Mouse (Mus musculus) stomach, embryonic 15.5 days (tissue): ENCODE measurements around the gene Emp3. TPM values are rescaled to one million over a fixed set of nuclear protein-coding genes. Genes with fewer than 3 reads are reported as not detected.

Experiments
- ATAC-seq: fragments of 200-750 bp; cut with Nextera tagmentation; 2 replicates; pipeline ENCODE4 v1.8.0; 2017; ENCODE audit warnings: low read depth, moderate number of reproducible peaks, moderate TSS enrichment; ENCODE audit not compliant: insufficient read depth, low FRiP score
- H3K27ac ChIP-seq: fragments of 300-500 bp; sonication (generic); 2 replicates; pipeline ENCODE4 v1.5.1; 2015; ENCODE audit warnings: mild to moderate bottlenecking, inconsistent platforms
- H3K27me3 ChIP-seq: fragments of 300-500 bp; sonication (generic); replicated peaks from 2 replicates; pipeline ENCODE4 v1.6.1; 2015; ENCODE audit warnings: inconsistent platforms
- H3K36me3 ChIP-seq: fragments of 300-500 bp; sonication (generic); 2 replicates; pipeline ENCODE4 v1.6.1; 2015; ENCODE audit warnings: inconsistent platforms
- H3K4me1 ChIP-seq: fragments of 300-500 bp; sonication (generic); 2 replicates; pipeline ENCODE4 v1.6.1; 2015; ENCODE audit warnings: inconsistent platforms
- H3K4me2 ChIP-seq: fragments of 300-500 bp; sonication (generic); 2 replicates; pipeline ENCODE4 v1.6.1; 2015; ENCODE audit warnings: mild to moderate bottlenecking, inconsistent platforms
- H3K4me3 ChIP-seq: fragments of 300-500 bp; sonication (generic); replicated peaks from 2 replicates; pipeline ENCODE4 v1.5.1; 2015; ENCODE audit warnings: inconsistent platforms
- H3K9ac ChIP-seq: fragments of 300-500 bp; sonication (generic); 2 replicates; pipeline ENCODE4 v1.6.1; 2015; ENCODE audit warnings: inconsistent platforms
- H3K9me3 ChIP-seq: fragments of 300-500 bp; sonication (generic); 2 replicates; pipeline ENCODE4 v1.6.1; 2016; ENCODE audit warnings: inconsistent platforms
- WGBS: fragments of 180-500 bp; shearing (Covaris S2); methylation state at CpG from one replicate; pipeline ENCODE4 v1.1.7; 2015; 5-methylcytosine and 5-hydroxymethylcytosine counted together
- polyA plus RNA-seq: library from polyadenylated mRNA; unstranded; fragments of >200 nt; fragmentation: Nextera tagmentation; extraction: Ambion mirVana; gene quantifications from 2 replicates; pipeline ENCODE4 v1.2.1, GENCODE M21; 2015

The Emp3 gene
- polyA plus RNA-seq, 1 experiment from 2014 or later: 238 TPM

- Histone ChIP-seq H3K9ac (no peak overlapping the region; the same call in 1 of the 2 replicates), H3K27me3 (no peaks in the 10 kb centered on the region), H3K36me3 (0 out of 2 replicates have a peak, but pooled peaks cover under 1% of the 10 kb centered on the region), H3K27ac (peak overlapping the region; percentile 94), H3K4me2 (peak overlapping the region; percentile 64), H3K4me1 (peaks cover 38% of the 10 kb centered on the region), H3K4me3 (peak overlapping the region; percentile 47), H3K9me3 (no peaks in the 10 kb centered on the region)
- peak; percentile 87 for ATAC-seq
- under 1% methylated on average over 37 of the region's 37 CpGs for WGBS
Measured at GRCm38 (mm10) chr7:45922928-45923761, 1.9 kb upstream of the Emp3 start.

- Histone ChIP-seq H3K9ac (no peak overlapping the region), H3K27ac (peak overlapping the region; percentile 94), H3K27me3 (no peaks in the 10 kb centered on the region), H3K4me2 (peak overlapping the region; percentile 64), H3K9me3 (no peaks in the 10 kb centered on the region), H3K4me1 (peaks cover 49% of the 10 kb centered on the region), H3K4me3 (no peak overlapping the region; the same call in 1 of the 2 replicates), H3K36me3 (peaks cover 3% of the 10 kb centered on the region; the same call in 1 of the 2 replicates)
- no peak for ATAC-seq
- WGBS: 78% methylated on average over 12 of the region's 12 CpGs
Measured at GRCm38 (mm10) chr7:45921950-45922600, 871 bp upstream of the Emp3 start.

- H3K4me2 ChIP-seq: peak overlapping the region; percentile 64
- H3K36me3 ChIP-seq: peaks cover 3% of the 10 kb centered on the region; the same call in 1 of the 2 replicates
- ATAC-seq: no peak
- H3K4me1 ChIP-seq: peaks cover 59% of the 10 kb centered on the region
- peak overlapping the region; percentile 38 for H3K9ac ChIP-seq
- peak overlapping the region; percentile 51 for H3K4me3 ChIP-seq
- no peaks in the 10 kb centered on the region for H3K9me3 ChIP-seq
- no peaks in the 10 kb centered on the region for H3K27me3 ChIP-seq
- H3K27ac ChIP-seq: peak overlapping the region; percentile 94
- WGBS: 18% methylated on average over 9 of the region's 9 CpGs
Measured at GRCm38 (mm10) chr7:45920583-45921241, 492 bp downstream of the Emp3 start.

- Histone ChIP-seq H3K27me3 (no peaks in the 10 kb centered on the region), H3K9ac (no peak overlapping the region), H3K36me3 (peaks cover 3% of the 10 kb centered on the region; the same call in 1 of the 2 replicates), H3K4me3 (peak overlapping the region; percentile 51), H3K27ac (peak overlapping the region; percentile 94; the same call in 1 of the 2 replicates), H3K4me2 (peak overlapping the region; percentile 64), H3K4me1 (peaks cover 67% of the 10 kb centered on the region), H3K9me3 (no peaks in the 10 kb centered on the region)
- ATAC-seq: no peak
- WGBS: 54% methylated on average over 4 of the region's 4 CpGs
Measured at GRCm38 (mm10) chr7:45919761-45920160, 1.4 kb downstream of the Emp3 start.

- ATAC-seq: no peak
- Histone ChIP-seq H3K4me1 (peaks cover 66% of the 10 kb centered on the region), H3K27ac (peak overlapping the region; percentile 94; the same call in 1 of the 2 replicates), H3K9ac (no peak overlapping the region), H3K4me3 (0 out of 2 replicates have a peak overlapping the region, but pooled peaks have one; percentile 51), H3K4me2 (peak overlapping the region; percentile 64), H3K27me3 (no peaks in the 10 kb centered on the region), H3K9me3 (no peaks in the 10 kb centered on the region), H3K36me3 (peaks cover 3% of the 10 kb centered on the region; the same call in 1 of the 2 replicates)
- 68% methylated on average over 14 of the region's 14 CpGs for WGBS
Measured at GRCm38 (mm10) chr7:45919083-45919671, 2.0 kb downstream of the Emp3 start.

GRCm38 (mm10) chr7:45917926-45918325 lies 3.3 kb downstream of the Emp3 start:
- no peak for ATAC-seq
- WGBS: 74% methylated on average over 15 of the region's 15 CpGs

GRCm38 (mm10) chr7:45917004-45917704 lies 4.0 kb downstream of the Emp3 start:
- Histone ChIP-seq H3K27ac (peak overlapping the region; percentile 94), H3K27me3 (no peaks in the 10 kb centered on the region), H3K9me3 (no peaks in the 10 kb centered on the region), H3K36me3 (peaks cover 3% of the 10 kb centered on the region; the same call in 1 of the 2 replicates), H3K4me1 (peaks cover 58% of the 10 kb centered on the region), H3K4me2 (peak overlapping the region; percentile 55), H3K4me3 (peak overlapping the region; percentile 18), H3K9ac (peak overlapping the region; percentile 32)
- WGBS: 13% methylated on average over 13 of the region's 13 CpGs
- ATAC-seq: no peak

More at GRCm38 (mm10) chr7:45917926-45918325, 3.3 kb downstream of the Emp3 start:
- Histone ChIP-seq H3K4me1 (peaks cover 65% of the 10 kb centered on the region), H3K9ac (no peak overlapping the region), H3K9me3 (no peaks in the 10 kb centered on the region), H3K4me3 (no peak overlapping the region), H3K36me3 (peaks cover 3% of the 10 kb centered on the region; the same call in 1 of the 2 replicates), H3K27me3 (no peaks in the 10 kb centered on the region), H3K27ac (peak overlapping the region; percentile 94), H3K4me2 (peak overlapping the region; percentile 55; the same call in 1 of the 2 replicates)

GRCm38 (mm10) chr7:45916056-45917003 lies 4.9 kb downstream of the Emp3 start:
- peak overlapping the region; percentile 94 for H3K27ac ChIP-seq
- H3K9ac ChIP-seq: peak overlapping the region; percentile 8; the same call in 1 of the 2 replicates
- WGBS: 34% methylated on average over 26 of the region's 26 CpGs
- no peaks in the 10 kb centered on the region for H3K27me3 ChIP-seq
- peak overlapping the region; percentile 34 for H3K4me3 ChIP-seq
- H3K36me3 ChIP-seq: peaks cover 3% of the 10 kb centered on the region; the same call in 1 of the 2 replicates
- peaks cover 49% of the 10 kb centered on the region for H3K4me1 ChIP-seq
- peak overlapping the region; percentile 55 for H3K4me2 ChIP-seq
- ATAC-seq: peak; percentile 75
- H3K9me3 ChIP-seq: no peaks in the 10 kb centered on the region

- Histone ChIP-seq H3K4me2 (no peak overlapping the region), H3K27ac (no peak overlapping the region), H3K36me3 (peaks cover 4% of the 10 kb centered on the region), H3K4me1 (peaks cover 42% of the 10 kb centered on the region), H3K27me3 (no peaks in the 10 kb centered on the region), H3K4me3 (no peak overlapping the region), H3K9ac (no peak overlapping the region), H3K9me3 (no peaks in the 10 kb centered on the region)
- ATAC-seq: no peak
- 77% methylated on average over 5 of the region's 5 CpGs for WGBS
Measured at GRCm38 (mm10) chr7:45915011-45915410, 6.2 kb downstream of the Emp3 start.

- Histone ChIP-seq H3K4me1 (peaks cover 32% of the 10 kb centered on the region), H3K36me3 (peaks cover 12% of the 10 kb centered on the region), H3K9me3 (no peaks in the 10 kb centered on the region), H3K4me2 (no peak overlapping the region), H3K9ac (no peak overlapping the region), H3K27ac (no peak overlapping the region), H3K4me3 (no peak overlapping the region), H3K27me3 (no peaks in the 10 kb centered on the region)
- no peak for ATAC-seq
- 86% methylated on average over 6 of the region's 6 CpGs for WGBS
Measured at GRCm38 (mm10) chr7:45914067-45914466, 7.1 kb downstream of the Emp3 start.
